Mouse (Mus musculus) lung, embryonic 16.5 days (tissue): ENCODE results near the gene Parva. TPM values are rescaled to one million over a fixed set of nuclear protein-coding genes. Genes with fewer than 3 reads are reported as not detected.
A peak's percentile ranks its signal among the peaks of the same experiment; 100 is the strongest.

Source experiments
- ATAC-seq: fragments of 200-750 bp; cut with Nextera tagmentation; 2 replicates; pipeline ENCODE4 v1.8.0; 2017; ENCODE audit warnings: low read depth, mild to moderate bottlenecking, moderate library complexity
- H3K27ac ChIP-seq: fragments of 300-500 bp; sonication (generic); 2 replicates; pipeline ENCODE4 v1.5.1; 2014; ENCODE audit warnings: mild to moderate bottlenecking, control low read depth, low read length
- H3K27me3 ChIP-seq: fragments of 300-500 bp; sonication (generic); 2 replicates; pipeline ENCODE4 v1.6.1; 2014; ENCODE audit warnings: low read depth, low read length, mixed read lengths; ENCODE audit not compliant: control insufficient read depth, insufficient read depth
- H3K36me3 ChIP-seq: fragments of 300-500 bp; sonication (generic); 2 replicates; pipeline ENCODE4 v1.6.1; 2014; ENCODE audit warnings: low read length; ENCODE audit not compliant: control insufficient read depth, insufficient read depth
- H3K4me1 ChIP-seq: fragments of 300-500 bp; sonication (generic); replicated peaks from 2 replicates; pipeline ENCODE4 v1.6.1; 2014; ENCODE audit warnings: low read length, mixed read lengths; ENCODE audit not compliant: control insufficient read depth, insufficient read depth
- H3K4me2 ChIP-seq: fragments of 300-500 bp; sonication (generic); 2 replicates; pipeline ENCODE4 v1.6.1; 2014; ENCODE audit warnings: low read depth, low read length, control low read depth
- H3K4me3 ChIP-seq: fragments of 300-500 bp; sonication (generic); 2 replicates; pipeline ENCODE4 v1.5.1; 2014; ENCODE audit warnings: mild to moderate bottlenecking, low read length, control low read depth
- H3K9ac ChIP-seq: fragments of 300-500 bp; sonication (generic); 2 replicates; pipeline ENCODE4 v1.6.1; 2014; ENCODE audit warnings: low read length, control low read depth
- H3K9me3 ChIP-seq: fragments of 300-500 bp; sonication (generic); 2 replicates; pipeline ENCODE4 v1.6.1; 2016; ENCODE audit warnings: low read length; ENCODE audit not compliant: control insufficient read depth
- WGBS: fragments of 180-500 bp; shearing (Covaris S2); extraction: QIAGEN DNeasy Blood & Tissue Kit; methylation state at CpG from one replicate; pipeline ENCODE4 v1.1.7; 2014; 5-methylcytosine and 5-hydroxymethylcytosine counted together
- polyA plus RNA-seq: library from polyadenylated mRNA; unstranded; fragments of >200 nt; fragmentation: Nextera tagmentation; extraction: Ambion mirVana; gene quantifications from 2 replicates; pipeline ENCODE4 v1.2.1, GENCODE M21; 2015

Gene Parva
- polyA plus RNA-seq, 1 experiment from 2014 or later: 115 TPM

DNA sequence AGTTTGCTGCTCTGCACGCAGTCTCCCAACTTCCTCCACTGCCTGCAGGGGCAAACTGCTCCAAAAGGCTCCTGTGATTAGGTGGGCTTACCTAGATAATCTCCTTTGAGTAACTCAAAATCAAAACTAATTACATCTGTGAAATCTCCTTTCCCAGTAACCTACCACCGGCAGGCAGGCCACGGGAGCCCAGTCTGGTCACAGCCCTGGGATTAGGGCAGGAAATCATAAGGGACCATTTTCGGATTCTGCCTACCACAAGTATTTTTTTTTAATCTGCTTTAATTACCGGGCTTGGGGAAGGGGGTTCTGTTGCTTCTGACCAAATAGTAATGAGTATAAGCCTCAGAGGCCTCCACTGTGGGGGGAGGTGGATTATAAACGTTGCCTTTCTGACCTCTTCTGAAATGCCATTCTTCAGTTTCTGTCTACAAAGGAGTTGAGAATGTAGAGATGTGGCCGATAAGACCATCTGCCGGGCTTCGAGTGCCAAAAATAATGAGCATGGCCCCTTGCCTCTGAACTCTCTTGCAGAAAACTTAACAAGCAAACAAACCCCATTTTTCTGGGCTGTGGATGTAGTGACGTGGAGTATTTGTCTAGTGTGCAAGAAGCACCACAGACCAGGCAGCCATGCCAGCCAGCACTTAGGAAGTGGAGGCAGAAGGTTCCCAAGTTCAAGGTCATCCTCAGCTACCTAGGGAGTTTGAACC lies 83.2 kb downstream of the Parva start:
- Histone ChIP-seq H3K9ac (no peak overlapping the region), H3K27ac (no peak overlapping the region), H3K4me1 (peaks cover 34% of the 10 kb centered on the region), H3K9me3 (no peaks in the 10 kb centered on the region), H3K36me3 (no peaks in the 10 kb centered on the region), H3K4me3 (no peak overlapping the region), H3K27me3 (no peaks in the 10 kb centered on the region), H3K4me2 (no peak overlapping the region)
- peak; percentile 32; the same call in 1 of the 2 replicates for ATAC-seq
- WGBS: 29% methylated on average over 10 of the region's 10 CpGs

DNA sequence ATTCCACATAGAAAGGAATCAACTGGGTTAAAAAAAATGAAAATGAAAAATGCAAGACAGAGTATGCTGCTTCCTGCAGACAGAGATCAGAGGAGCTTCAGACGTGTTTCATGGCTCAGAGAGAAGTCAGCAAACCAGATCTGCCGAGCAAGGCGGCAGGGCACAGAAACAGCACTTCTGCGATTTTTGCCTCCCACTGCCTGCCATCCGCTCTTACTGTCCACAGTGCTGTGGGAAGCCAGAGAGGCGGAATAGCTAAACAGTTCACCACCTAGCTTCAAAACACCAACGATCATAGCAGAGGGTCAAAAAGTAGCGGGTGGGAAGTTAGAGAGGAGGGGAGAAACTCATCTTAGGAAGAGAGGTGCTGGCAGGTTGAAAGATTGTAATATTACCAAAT lies 84.0 kb downstream of the Parva start:
- no peak overlapping the region for H3K27ac ChIP-seq
- H3K9ac ChIP-seq: no peak overlapping the region
- H3K4me3 ChIP-seq: no peak overlapping the region
- H3K27me3 ChIP-seq: no peaks in the 10 kb centered on the region
- H3K4me2 ChIP-seq: no peak overlapping the region
- 45% methylated on average over 8 of the region's 8 CpGs for WGBS
- H3K36me3 ChIP-seq: no peaks in the 10 kb centered on the region
- no peaks in the 10 kb centered on the region for H3K9me3 ChIP-seq
- H3K4me1 ChIP-seq: peaks cover 34% of the 10 kb centered on the region
- no peak for ATAC-seq

DNA sequence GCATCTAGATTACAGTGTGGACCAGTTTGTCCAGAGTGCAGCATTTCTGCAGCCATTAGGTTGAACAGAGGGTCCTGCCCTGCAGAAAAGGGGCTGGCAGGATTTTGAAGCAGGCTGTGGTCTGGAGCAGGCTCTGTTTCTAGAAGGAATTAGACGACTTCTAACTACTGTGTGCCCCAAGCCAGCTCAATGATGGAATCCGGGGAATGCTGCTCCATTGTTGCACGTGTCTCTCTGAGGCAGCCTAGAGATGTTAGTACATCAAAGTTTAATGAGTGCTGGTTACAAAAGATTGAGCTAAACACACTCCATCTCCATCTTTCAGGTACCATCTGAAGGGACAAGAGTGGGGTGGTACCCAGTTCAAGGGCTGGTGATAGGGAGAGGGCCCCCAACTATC lies 85.0 kb downstream of the Parva start:
- no peak overlapping the region for H3K4me3 ChIP-seq
- no peaks in the 10 kb centered on the region for H3K9me3 ChIP-seq
- peaks cover 34% of the 10 kb centered on the region for H3K4me1 ChIP-seq
- no peak overlapping the region for H3K4me2 ChIP-seq
- no peak overlapping the region for H3K27ac ChIP-seq
- H3K36me3 ChIP-seq: no peaks in the 10 kb centered on the region
- 34% methylated on average over 3 of the region's 3 CpGs for WGBS
- no peaks in the 10 kb centered on the region for H3K27me3 ChIP-seq
- H3K9ac ChIP-seq: no peak overlapping the region
- no peak for ATAC-seq

DNA sequence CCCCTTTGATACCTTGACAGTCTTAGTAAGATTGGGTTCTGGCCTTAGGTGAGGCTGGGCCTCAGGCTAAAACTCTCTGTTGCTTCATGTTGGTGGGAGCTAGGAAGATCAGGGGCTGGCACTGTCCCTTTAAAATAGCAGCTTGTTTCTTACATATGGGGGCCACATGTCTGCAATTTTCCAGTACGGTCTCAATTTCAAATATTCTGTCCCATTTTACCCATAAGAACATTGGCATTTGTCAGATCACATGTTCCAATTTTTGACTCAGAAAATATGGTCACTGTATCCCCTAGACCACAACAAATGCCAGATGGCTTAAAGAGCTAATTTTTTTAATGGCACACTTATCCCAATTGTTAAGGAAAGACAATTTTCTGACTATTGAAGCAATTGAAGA lies 85.6 kb downstream of the Parva start:
- H3K4me3 ChIP-seq: no peak overlapping the region
- peaks cover 34% of the 10 kb centered on the region for H3K4me1 ChIP-seq
- no peaks in the 10 kb centered on the region for H3K9me3 ChIP-seq
- 74% methylated on average over 1 of the region's 1 CpGs for WGBS
- H3K9ac ChIP-seq: no peak overlapping the region
- no peaks in the 10 kb centered on the region for H3K36me3 ChIP-seq
- no peak for ATAC-seq
- no peak overlapping the region for H3K27ac ChIP-seq
- no peak overlapping the region for H3K4me2 ChIP-seq
- H3K27me3 ChIP-seq: no peaks in the 10 kb centered on the region

DNA sequence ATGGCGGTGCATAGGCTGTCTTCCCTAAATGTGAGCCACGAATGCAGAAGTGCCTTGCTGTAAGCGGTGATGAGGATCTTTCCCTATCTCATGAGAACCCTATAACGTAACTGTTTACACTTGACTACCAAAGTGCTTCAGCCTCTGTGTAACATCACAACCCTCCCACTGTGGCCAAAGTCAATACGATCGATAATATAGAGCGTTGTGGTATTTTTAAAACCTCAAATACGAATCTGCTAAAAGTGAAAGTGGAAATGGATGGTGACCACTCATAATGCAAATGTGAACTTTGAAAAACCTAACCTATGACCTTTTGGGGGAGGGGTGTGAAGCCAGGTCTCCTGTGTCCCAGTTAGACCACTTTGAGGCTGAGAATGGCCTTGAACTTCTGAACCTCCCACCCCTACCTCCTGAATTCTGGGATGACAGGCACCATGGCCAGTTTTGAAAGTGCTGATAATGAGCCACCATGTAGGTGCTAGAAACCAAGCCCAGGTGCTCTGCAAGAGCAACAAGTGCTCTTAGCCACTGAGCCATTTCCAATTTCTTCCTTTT lies 87.4 kb downstream of the Parva start:
- peaks cover 24% of the 10 kb centered on the region for H3K4me1 ChIP-seq
- no peak overlapping the region for H3K27ac ChIP-seq
- WGBS: 87% methylated on average over 8 of the region's 8 CpGs
- H3K4me2 ChIP-seq: no peak overlapping the region
- no peak for ATAC-seq
- H3K9ac ChIP-seq: no peak overlapping the region
- no peak overlapping the region for H3K4me3 ChIP-seq
- no peaks in the 10 kb centered on the region for H3K9me3 ChIP-seq
- no peaks in the 10 kb centered on the region for H3K36me3 ChIP-seq
- H3K27me3 ChIP-seq: no peaks in the 10 kb centered on the region

DNA sequence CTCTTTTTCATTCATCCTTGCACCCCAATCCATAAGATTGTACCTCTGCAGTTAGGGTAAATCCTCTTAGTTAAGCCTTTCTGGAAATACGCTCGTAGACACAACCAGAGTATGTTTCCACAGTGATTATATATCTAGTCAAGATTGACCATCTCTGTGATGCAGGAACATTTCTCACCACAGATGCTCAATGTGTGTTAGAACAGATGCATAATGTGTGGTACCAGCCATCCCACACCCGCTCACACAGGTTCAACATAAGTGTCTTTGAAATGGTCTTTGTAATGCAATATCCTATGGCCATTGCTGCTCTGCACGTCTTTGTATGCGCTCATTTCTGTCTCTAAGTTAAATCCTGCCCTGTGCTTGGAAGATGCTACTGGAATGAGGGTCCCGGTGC lies 98.2 kb downstream of the Parva start:
- no peak overlapping the region for H3K4me3 ChIP-seq
- peaks cover 12% of the 10 kb centered on the region; the same call in 1 of the 2 replicates for H3K4me1 ChIP-seq
- no peaks in the 10 kb centered on the region for H3K27me3 ChIP-seq
- no peak overlapping the region for H3K27ac ChIP-seq
- H3K9ac ChIP-seq: no peak overlapping the region
- no peaks in the 10 kb centered on the region for H3K36me3 ChIP-seq
- ATAC-seq: no peak
- H3K9me3 ChIP-seq: no peaks in the 10 kb centered on the region
- no peak overlapping the region for H3K4me2 ChIP-seq
- 96% methylated on average over 6 of the region's 6 CpGs for WGBS

DNA sequence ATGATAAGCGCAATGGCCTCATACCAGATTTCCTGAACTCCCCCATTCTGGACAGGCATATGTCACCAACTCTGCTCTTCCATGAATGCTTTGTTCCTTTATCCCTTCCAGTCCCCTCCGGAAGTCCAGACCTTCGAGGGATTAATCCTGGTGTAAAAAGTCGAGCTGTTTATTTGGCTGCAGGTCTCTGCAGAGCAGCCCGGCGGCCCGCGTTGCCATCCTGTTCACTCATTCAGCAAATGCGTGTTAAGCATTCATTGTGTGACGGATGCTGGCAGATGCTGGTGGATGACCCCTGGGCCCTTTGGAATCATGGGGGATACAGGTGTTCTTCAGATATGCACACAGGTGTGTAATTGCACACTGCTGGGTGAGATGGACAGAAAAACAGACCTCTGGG lies 98.9 kb downstream of the Parva start:
- H3K4me2 ChIP-seq: no peak overlapping the region
- no peak overlapping the region for H3K27ac ChIP-seq
- 82% methylated on average over 10 of the region's 10 CpGs for WGBS
- no peak overlapping the region for H3K4me3 ChIP-seq
- H3K9ac ChIP-seq: no peak overlapping the region
- no peaks in the 10 kb centered on the region for H3K36me3 ChIP-seq
- no peak for ATAC-seq
- H3K27me3 ChIP-seq: no peaks in the 10 kb centered on the region
- H3K4me1 ChIP-seq: peaks cover 12% of the 10 kb centered on the region; the same call in 1 of the 2 replicates
- H3K9me3 ChIP-seq: no peaks in the 10 kb centered on the region

DNA sequence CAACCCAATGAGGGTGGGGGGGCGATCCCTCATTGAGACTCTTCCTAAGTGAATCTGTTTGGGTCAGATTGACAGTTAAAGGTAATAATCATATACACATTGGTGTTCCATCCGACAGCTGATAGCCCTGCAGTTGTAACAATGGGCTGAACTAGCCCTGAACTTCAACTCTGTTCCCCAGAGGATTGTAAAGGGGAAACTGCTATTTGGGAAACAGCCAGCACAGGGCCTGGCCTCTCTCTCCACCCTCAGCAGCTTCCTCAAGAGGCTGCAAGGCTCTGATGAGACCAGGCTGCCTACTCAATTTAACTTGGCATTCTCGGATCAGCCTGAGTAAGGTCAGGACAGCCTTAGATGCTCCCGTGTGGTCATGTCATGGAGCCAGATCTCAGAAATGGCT lies 99.9 kb downstream of the Parva start:
- Histone ChIP-seq H3K36me3 (no peaks in the 10 kb centered on the region), H3K4me3 (no peak overlapping the region), H3K27me3 (no peaks in the 10 kb centered on the region), H3K9me3 (no peaks in the 10 kb centered on the region), H3K27ac (no peak overlapping the region), H3K4me1 (peaks cover 12% of the 10 kb centered on the region; the same call in 1 of the 2 replicates), H3K4me2 (no peak overlapping the region), H3K9ac (no peak overlapping the region)
- 74% methylated on average over 4 of the region's 4 CpGs for WGBS
- peak; percentile 19; the same call in 1 of the 2 replicates for ATAC-seq

DNA sequence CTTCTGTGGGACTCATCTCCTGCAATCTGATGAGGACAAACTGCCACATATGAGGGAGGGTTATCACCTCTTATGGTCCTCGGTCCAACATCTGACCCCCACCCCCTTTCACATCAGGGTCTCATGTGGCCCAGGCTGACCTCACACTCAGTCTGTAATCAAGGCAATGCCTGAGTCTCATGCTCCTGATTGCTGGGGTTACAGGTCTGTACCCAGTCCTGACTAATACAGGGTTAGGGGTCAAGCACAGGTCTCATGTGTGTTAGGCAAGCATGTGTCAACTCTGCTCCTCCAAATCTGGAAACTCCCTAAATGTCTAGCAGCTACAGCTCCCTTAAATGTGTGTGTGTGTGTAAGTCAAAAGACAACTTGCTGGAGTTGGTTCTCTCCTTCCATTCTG lies 100.8 kb downstream of the Parva start:
- 72% methylated on average over 1 of the region's 1 CpGs for WGBS
- ATAC-seq: no peak
- 0 out of 2 replicates have a peak overlapping the region, but pooled peaks have one; percentile 23 for H3K27ac ChIP-seq

More for the DNA sequence above, 100.8 kb downstream of the Parva start:
- H3K27me3 ChIP-seq: no peaks in the 10 kb centered on the region
- H3K4me1 ChIP-seq: peaks cover 12% of the 10 kb centered on the region; the same call in 1 of the 2 replicates
- H3K4me2 ChIP-seq: no peak overlapping the region
- no peak overlapping the region for H3K9ac ChIP-seq
- no peak overlapping the region for H3K4me3 ChIP-seq
- no peaks in the 10 kb centered on the region for H3K9me3 ChIP-seq
- H3K36me3 ChIP-seq: no peaks in the 10 kb centered on the region
